Mouse (Mus musculus) midbrain, postnatal 0 days (tissue): ENCODE results near the gene Arhgap35. TPM values are rescaled to one million over a fixed set of nuclear protein-coding genes. Genes with fewer than 3 reads are reported as not detected.

Source experiments
- ATAC-seq: fragments of 200-750 bp; cut with Nextera tagmentation; 2 replicates; pipeline ENCODE4 v1.8.0; 2017; ENCODE audit warnings: moderate number of reproducible peaks, mild to moderate bottlenecking, moderate TSS enrichment, moderate library complexity; ENCODE audit not compliant: low FRiP score
- DNase-seq: peaks from one replicate; pipeline ENCODE4 v3.0.0-alpha.2; 2015; ENCODE audit warnings: low spot score
- H3K27ac ChIP-seq: fragments of 300-500 bp; sonication (generic); 2 replicates; pipeline ENCODE4 v1.5.1; 2014; ENCODE audit warnings: low read depth, mild to moderate bottlenecking, low read length, mixed read lengths
- H3K27me3 ChIP-seq: fragments of 300-500 bp; sonication (generic); 2 replicates; pipeline ENCODE4 v1.6.1; 2014; ENCODE audit warnings: low read length, control low read depth, mixed read lengths; ENCODE audit not compliant: insufficient read depth
- H3K36me3 ChIP-seq: fragments of 300-500 bp; sonication (generic); 2 replicates; pipeline ENCODE4 v1.6.1; 2014; ENCODE audit warnings: low read length, control low read depth, mixed read lengths; ENCODE audit not compliant: insufficient read depth
- H3K4me1 ChIP-seq: fragments of 300-500 bp; sonication (generic); 2 replicates; pipeline ENCODE4 v1.6.1; 2014; ENCODE audit warnings: mild to moderate bottlenecking, control low read depth, antibody characterized with exemption, low read length, mixed read lengths; ENCODE audit not compliant: insufficient read depth
- H3K4me2 ChIP-seq: fragments of 300-500 bp; sonication (generic); 2 replicates; pipeline ENCODE4 v1.6.1; 2014; ENCODE audit warnings: low read depth, mild to moderate bottlenecking, low read length, mixed read lengths; ENCODE audit not compliant: poor library complexity, severe bottlenecking
- H3K4me3 ChIP-seq: fragments of 300-500 bp; sonication (generic); 2 replicates; pipeline ENCODE4 v1.5.1; 2014; ENCODE audit warnings: low read depth, mild to moderate bottlenecking, low read length, moderate library complexity
- H3K9ac ChIP-seq: fragments of 300-500 bp; sonication (generic); replicated peaks from 2 replicates; pipeline ENCODE4 v1.6.1; 2014; ENCODE audit warnings: mild to moderate bottlenecking, low read length, moderate library complexity, mixed read lengths; ENCODE audit not compliant: poor library complexity, severe bottlenecking
- H3K9me3 ChIP-seq: fragments of 300-500 bp; sonication (generic); 2 replicates; pipeline ENCODE4 v1.6.1; 2016; ENCODE audit warnings: low read length, control low read depth
- CTCF ChIP-seq: IDR thresholded peaks from 2 replicates; pipeline ENCODE4 v1.5.1; 2016; ENCODE audit warnings: antibody characterized with exemption, mild to moderate bottlenecking
- WGBS: fragments of 180-500 bp; shearing (Covaris S2); extraction: QIAGEN DNeasy Blood & Tissue Kit; methylation state at CpG from one replicate; pipeline ENCODE4 v1.1.7; 2014; 5-methylcytosine and 5-hydroxymethylcytosine counted together
- polyA plus RNA-seq: library from polyadenylated mRNA; unstranded; fragments of >200 nt; fragmentation: Nextera tagmentation; extraction: Ambion mirVana; gene quantifications from 2 replicates; pipeline ENCODE4 v1.2.1, GENCODE M21; 2015
- total RNA-seq: library from RNA; depleted of rRNA; stranded (reverse); fragments of >200 nt; gene quantifications from 2 replicates; pipeline ENCODE4 v1.2.3, GENCODE M21; 2014; rRNA removed

The Arhgap35 gene
- total and polyA plus RNA-seq, 2 experiments from 2014 or later: 26.9 to 157 TPM

DNA sequence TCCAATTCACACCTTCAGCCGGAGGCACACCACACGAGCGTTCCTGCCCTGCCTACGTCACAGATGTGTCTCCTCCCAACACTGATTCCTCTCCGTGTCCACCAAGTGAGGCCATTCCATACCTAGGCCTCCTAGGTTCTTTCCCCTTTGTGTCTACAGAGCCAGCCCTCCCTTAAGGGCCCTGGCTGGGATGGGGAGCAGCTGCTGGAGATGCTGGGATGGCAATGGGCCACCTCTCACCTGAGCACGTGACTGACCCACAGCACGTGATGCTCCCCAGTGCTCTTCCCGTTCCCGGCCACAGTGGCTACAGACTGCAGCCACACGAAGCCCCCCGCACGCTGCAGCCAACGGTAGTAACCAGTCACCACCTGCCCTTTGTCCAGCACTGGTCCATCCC is 154.2 kb downstream of the Arhgap35 start:
- no peak overlapping the region for H3K27ac ChIP-seq
- H3K9ac ChIP-seq: no peak overlapping the region
- no peaks in the 10 kb centered on the region for H3K4me1 ChIP-seq
- H3K4me2 ChIP-seq: no peak overlapping the region
- H3K27me3 ChIP-seq: peaks cover 3% of the 10 kb centered on the region; the same call in 1 of the 2 replicates
- no peak overlapping the region for H3K4me3 ChIP-seq
- no peaks in the 10 kb centered on the region for H3K9me3 ChIP-seq
- no peak for ATAC-seq
- no peak for DNase-seq
- no peak for TF ChIP-seq CTCF
- 69% methylated on average over 13 of the region's 13 CpGs for WGBS
- H3K36me3 ChIP-seq: peaks cover 3% of the 10 kb centered on the region; the same call in 1 of the 2 replicates

- no peaks in the 10 kb centered on the region for H3K9me3 ChIP-seq
- H3K27ac ChIP-seq: no peak overlapping the region
- H3K9ac ChIP-seq: no peak overlapping the region
- H3K4me3 ChIP-seq: no peak overlapping the region
- ATAC-seq (no peak), DNase-seq (no peak)
- H3K36me3 ChIP-seq: peaks cover 3% of the 10 kb centered on the region; the same call in 1 of the 2 replicates
- peaks cover 3% of the 10 kb centered on the region; the same call in 1 of the 2 replicates for H3K27me3 ChIP-seq
- H3K4me2 ChIP-seq: no peak overlapping the region
- peaks cover 5% of the 10 kb centered on the region; the same call in 1 of the 2 replicates for H3K4me1 ChIP-seq
- WGBS: 87% methylated on average over 5 of the region's 5 CpGs
- no peak for TF ChIP-seq CTCF
Observed at GRCm38 (mm10) chr7:16456289-16456688, 158.5 kb downstream of the Arhgap35 start.

DNA sequence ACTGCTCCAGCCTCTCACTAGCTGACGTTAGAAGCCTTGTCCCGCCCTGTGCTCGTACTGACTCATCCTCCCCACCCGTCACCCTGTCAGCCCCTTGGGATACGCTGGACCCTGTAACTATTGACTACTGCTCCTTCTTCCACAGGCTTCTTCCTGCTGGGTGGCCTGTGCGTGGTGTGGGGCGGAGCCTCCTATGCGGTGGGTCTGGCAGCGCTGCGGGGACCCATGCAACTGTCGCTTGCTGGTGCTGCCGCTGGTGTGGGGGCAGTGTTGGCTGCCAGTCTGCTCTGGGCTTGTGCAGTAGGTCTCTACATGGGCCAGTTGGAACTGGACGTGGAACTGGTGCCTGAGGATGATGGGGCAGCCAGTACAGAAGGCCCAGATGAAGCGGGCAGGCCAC is 159.8 kb downstream of the Arhgap35 start:
- no peak overlapping the region for H3K27ac ChIP-seq
- H3K4me3 ChIP-seq: no peak overlapping the region
- 97% methylated on average over 14 of the region's 14 CpGs for WGBS
- H3K9ac ChIP-seq: no peak overlapping the region
- peaks cover 5% of the 10 kb centered on the region; the same call in 1 of the 2 replicates for H3K4me1 ChIP-seq
- no peak for TF ChIP-seq CTCF
- DNase-seq (no peak), ATAC-seq (no peak)
- H3K9me3 ChIP-seq: no peaks in the 10 kb centered on the region
- peaks cover 3% of the 10 kb centered on the region; the same call in 1 of the 2 replicates for H3K36me3 ChIP-seq
- no peak overlapping the region for H3K4me2 ChIP-seq
- H3K27me3 ChIP-seq: no peaks in the 10 kb centered on the region

DNA sequence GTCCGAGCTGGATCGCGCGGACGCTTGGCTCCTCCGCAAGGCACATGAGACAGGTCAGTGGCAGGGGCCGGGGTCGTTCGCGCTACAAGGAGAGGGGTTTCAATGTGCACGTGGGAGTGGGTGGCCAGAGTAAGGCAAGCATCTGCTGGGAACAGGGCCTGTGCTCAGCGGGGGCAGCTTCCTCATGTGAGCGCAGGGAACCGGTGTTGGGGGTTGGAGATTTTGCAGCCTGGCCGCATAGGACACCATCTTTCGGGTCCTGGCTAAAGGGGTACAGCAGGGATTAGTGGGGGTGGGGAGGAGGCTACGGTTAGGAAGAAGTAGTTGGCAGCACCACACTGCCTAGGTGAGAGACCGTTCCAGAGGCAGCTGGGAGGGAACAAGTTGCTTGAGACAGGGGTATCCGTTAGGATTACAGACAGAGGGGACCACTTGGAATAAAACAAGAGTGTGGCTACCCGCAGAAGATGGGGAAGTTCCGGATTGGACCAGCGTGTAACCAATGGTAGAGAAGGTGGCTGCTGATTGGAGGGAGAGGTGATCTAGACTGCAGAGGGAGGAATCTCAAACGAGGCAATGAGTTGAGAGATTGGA is 161.6 kb downstream of the Arhgap35 start:
- H3K9ac ChIP-seq: peak overlapping the region; percentile 82
- TF ChIP-seq CTCF: no peak
- H3K4me1 ChIP-seq: peaks cover 5% of the 10 kb centered on the region; the same call in 1 of the 2 replicates
- H3K36me3 ChIP-seq: peaks cover 3% of the 10 kb centered on the region; the same call in 1 of the 2 replicates
- WGBS: under 1% methylated on average over 23 of the region's 23 CpGs
- peak; percentile 85 for DNase-seq
- H3K27me3 ChIP-seq: no peaks in the 10 kb centered on the region
- no peaks in the 10 kb centered on the region for H3K9me3 ChIP-seq
- H3K4me3 ChIP-seq: peak overlapping the region; percentile 85
- peak overlapping the region; percentile 81 for H3K27ac ChIP-seq
- ATAC-seq: peak; percentile 74
- peak overlapping the region; percentile 80 for H3K4me2 ChIP-seq

- peaks cover 3% of the 10 kb centered on the region; the same call in 1 of the 2 replicates for H3K36me3 ChIP-seq
- H3K4me1 ChIP-seq: peaks cover 5% of the 10 kb centered on the region; the same call in 1 of the 2 replicates
- peak within 1 kb of the TSS; percentile 81 for H3K27ac ChIP-seq
- DNase-seq (peak; percentile 97), ATAC-seq (peak; percentile 97)
- H3K4me2 ChIP-seq: peak within 1 kb of the TSS; percentile 80
- no peaks in the 10 kb centered on the region for H3K9me3 ChIP-seq
- WGBS: under 1% methylated on average over 30 of the region's 30 CpGs
- H3K27me3 ChIP-seq: no peaks in the 10 kb centered on the region
- TF ChIP-seq CTCF: no peak
- H3K4me3 ChIP-seq: peak within 1 kb of the TSS; percentile 85
- H3K9ac ChIP-seq: peak within 1 kb of the TSS; percentile 82
Observed at GRCm38 (mm10) chr7:16452587-16453073, 162.2 kb downstream of the Arhgap35 start, which contains the start of gene Tmem160. Tmem160 (plus strand) TSS chr7:16452779.

GRCm38 (mm10) chr7:16451656-16452055 is 163.1 kb downstream of the Arhgap35 start:
- no peaks in the 10 kb centered on the region for H3K27me3 ChIP-seq
- peaks cover 3% of the 10 kb centered on the region; the same call in 1 of the 2 replicates for H3K36me3 ChIP-seq
- no peak overlapping the region for H3K4me3 ChIP-seq
- no peaks in the 10 kb centered on the region for H3K9me3 ChIP-seq
- no peak for TF ChIP-seq CTCF
- H3K27ac ChIP-seq: no peak overlapping the region
- DNase-seq (no peak), ATAC-seq (no peak)
- H3K9ac ChIP-seq: no peak overlapping the region
- H3K4me1 ChIP-seq: peaks cover 5% of the 10 kb centered on the region; the same call in 1 of the 2 replicates
- H3K4me2 ChIP-seq: no peak overlapping the region
- WGBS: 85% methylated on average over 6 of the region's 6 CpGs

Other genes with a start within 250 kb of the Arhgap35 start
- gene Sae1, start 227.2 kb downstream of the Arhgap35 start, total RNA-seq: 84.6 and 98.2 TPM in 2 replicates
- gene Sae1, start 227.2 kb downstream of the Arhgap35 start, polyA plus RNA-seq: 195 and 199 TPM in 2 replicates
- gene Zc3h4, start 214.1 kb downstream of the Arhgap35 start, total RNA-seq: 38.4 and 41.1 TPM in 2 replicates
- gene Zc3h4, start 214.1 kb downstream of the Arhgap35 start, polyA plus RNA-seq: 9.2 and 9.7 TPM in 2 replicates
- gene Tmem160, start 162.2 kb downstream of the Arhgap35 start, total RNA-seq: 43.1 and 55.6 TPM in 2 replicates
- 105 and 108 TPM in 2 replicates for gene Tmem160, start 162.2 kb downstream of the Arhgap35 start, polyA plus RNA-seq
- 9.4 and 11.1 TPM in 2 replicates for gene Npas1, start 137.3 kb downstream of the Arhgap35 start, total RNA-seq
- gene Npas1, start 137.3 kb downstream of the Arhgap35 start, polyA plus RNA-seq: 9.5 and 12.3 TPM in 2 replicates
- gene Ceacam15, start 60.7 kb upstream of the Arhgap35 start, total RNA-seq: not detected in 2 replicates
- gene Ceacam15, start 60.7 kb upstream of the Arhgap35 start, polyA plus RNA-seq: not detected in 2 replicates
- not detected in 2 replicates for gene Ceacam9, start 106.9 kb upstream of the Arhgap35 start, total RNA-seq
- gene Ceacam9, start 106.9 kb upstream of the Arhgap35 start, polyA plus RNA-seq: 0.21 and 0.39 TPM in 2 replicates
- gene Ap2s1, start 123.4 kb upstream of the Arhgap35 start, total RNA-seq: 516 and 573 TPM in 2 replicates
- 556 and 589 TPM in 2 replicates for gene Ap2s1, start 123.4 kb upstream of the Arhgap35 start, polyA plus RNA-seq
- 15.2 and 20.1 TPM in 2 replicates for gene Slc1a5, start 166.3 kb upstream of the Arhgap35 start, total RNA-seq
- gene Slc1a5, start 166.3 kb upstream of the Arhgap35 start, polyA plus RNA-seq: 8.9 and 9.2 TPM in 2 replicates
- gene Strn4, start 200.9 kb upstream of the Arhgap35 start, total RNA-seq: 252 and 291 TPM in 2 replicates
- gene Strn4, start 200.9 kb upstream of the Arhgap35 start, polyA plus RNA-seq: 156 and 165 TPM in 2 replicates
- gene Fkrp, start 201.7 kb upstream of the Arhgap35 start, total RNA-seq: 81.4 and 85.9 TPM in 2 replicates
- 50.0 and 53.5 TPM in 2 replicates for gene Fkrp, start 201.7 kb upstream of the Arhgap35 start, polyA plus RNA-seq
- gene Prkd2, start 227.9 kb upstream of the Arhgap35 start, total RNA-seq: 3.2 and 4.9 TPM in 2 replicates
- 3.9 TPM in 2 replicates for gene Prkd2, start 227.9 kb upstream of the Arhgap35 start, polyA plus RNA-seq